Mouse (Mus musculus): Measurements from ENCODE around the gene Rgs4. TPM values are rescaled to one million over a fixed set of nuclear protein-coding genes. Genes with fewer than 3 reads are reported as not detected.

The Rgs4 gene
- total and polyA plus RNA-seq, 3 experiments = 7.3 to 16.1 (median 12.4) TPM

DNA sequence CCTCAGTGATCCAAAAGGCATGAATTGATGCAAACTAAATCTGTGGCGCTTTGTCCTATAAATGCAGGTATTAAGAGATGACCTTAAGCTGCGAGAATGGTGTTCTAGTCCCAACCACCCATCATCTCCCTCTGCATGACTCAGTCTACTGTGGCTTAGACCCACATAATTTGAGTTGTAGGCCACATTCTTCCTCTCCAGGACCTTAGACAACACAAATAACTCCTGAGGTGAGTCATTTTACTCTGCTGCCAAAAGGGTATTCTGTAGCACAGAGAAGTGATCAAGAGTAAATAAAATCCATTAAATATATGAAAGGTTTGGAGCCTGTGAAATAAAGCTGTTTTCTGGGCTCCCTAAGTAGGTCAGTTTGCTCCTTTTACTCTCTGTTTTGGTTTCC lies 48.3 kb downstream of the Rgs4 start:
- no peaks in the 10 kb centered on the region for H3K27me3 ChIP-seq (ENCODE audit: control insufficient read depth, insufficient read depth, low read length)
- intact Hi-C loops (cut with DNase I) = no loop called here
- H3K79me2 ChIP-seq (replicated peaks; ENCODE audit: control insufficient read depth, insufficient read depth, low read length) = no peaks in the 10 kb centered on the region
- H3K27ac ChIP-seq = no peak overlapping the region; the same call in 1 of the 2 replicates
- no peak overlapping the region for H3K4me3 ChIP-seq
- no peak overlapping the region for H3K9ac ChIP-seq (ENCODE audit: low read depth, low read length)
- TF ChIP-seq EP300 (IDR thresholded peaks at IDR 0.05; ENCODE audit: insufficient read depth, low read depth, low read length) = no peak
- no peak for TF ChIP-seq CTCF (IDR thresholded peaks at IDR 0.05)
- no peak for TF ChIP-seq POLR2A (IDR thresholded peaks at IDR 0.05; ENCODE audit: insufficient read depth, low read depth, low read length)
- no peaks in the 10 kb centered on the region for H3K4me1 ChIP-seq (ENCODE audit: control insufficient read depth, insufficient read depth, low read length)
- 81% methylated on average over 2 of the region's 2 CpGs for WGBS
- DNase-seq = no peak
- no peaks in the 10 kb centered on the region for H3K36me3 ChIP-seq (ENCODE audit: control insufficient read depth, insufficient read depth, low read length)

- no peaks in the 10 kb centered on the region for H3K79me2 ChIP-seq (replicated peaks; ENCODE audit: control insufficient read depth, insufficient read depth, low read length)
- H3K4me3 ChIP-seq = no peak overlapping the region
- H3K27ac ChIP-seq = no peak overlapping the region
- DNase-seq = no peak
- H3K9ac ChIP-seq (ENCODE audit: low read depth, low read length) = no peak overlapping the region
- no peaks in the 10 kb centered on the region for H3K27me3 ChIP-seq (ENCODE audit: control insufficient read depth, insufficient read depth, low read length)
- H3K4me1 ChIP-seq (ENCODE audit: control insufficient read depth, insufficient read depth, low read length) = no peaks in the 10 kb centered on the region
- TF ChIP-seq EP300 (IDR thresholded peaks at IDR 0.05; ENCODE audit: insufficient read depth, low read depth, low read length) = no peak
- no peak for TF ChIP-seq POLR2A (IDR thresholded peaks at IDR 0.05; ENCODE audit: insufficient read depth, low read depth, low read length)
- intact Hi-C loops (cut with DNase I) = no loop called here
- no peaks in the 10 kb centered on the region for H3K36me3 ChIP-seq (ENCODE audit: control insufficient read depth, insufficient read depth, low read length)
- WGBS = 64% methylated on average over 4 of the region's 4 CpGs
Observed at GRCm38 (mm10) chr1:169697236-169697635, 50.2 kb downstream of the Rgs4 start.

DNA sequence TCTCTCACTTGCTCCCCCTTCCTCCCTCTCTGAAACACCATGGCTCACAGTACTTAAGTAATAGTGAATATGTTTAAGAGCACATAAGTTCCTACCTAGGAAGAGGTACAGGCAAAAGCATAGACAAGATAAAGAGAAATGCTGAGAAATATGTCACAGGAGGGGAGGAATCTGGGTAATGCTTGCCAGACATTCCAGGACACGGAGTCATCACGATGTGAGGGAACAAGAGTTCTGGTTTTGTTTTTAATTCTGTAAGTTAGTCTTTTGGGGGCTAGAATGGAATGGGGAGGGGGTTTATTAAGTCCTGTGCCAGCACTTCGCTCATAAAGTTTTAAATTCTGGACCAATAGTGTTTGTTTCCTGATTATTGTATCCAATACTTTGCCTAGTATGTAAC lies 52.1 kb downstream of the Rgs4 start:
- intact Hi-C loops (cut with DNase I) = no loop called here
- DNase-seq = no peak
- no peaks in the 10 kb centered on the region for H3K79me2 ChIP-seq (replicated peaks; ENCODE audit: control insufficient read depth, insufficient read depth, low read length)
- H3K4me3 ChIP-seq = no peak overlapping the region
- no peaks in the 10 kb centered on the region for H3K4me1 ChIP-seq (ENCODE audit: control insufficient read depth, insufficient read depth, low read length)
- TF ChIP-seq POLR2A (IDR thresholded peaks at IDR 0.05; ENCODE audit: insufficient read depth, low read depth, low read length) = no peak
- TF ChIP-seq EP300 (IDR thresholded peaks at IDR 0.05; ENCODE audit: insufficient read depth, low read depth, low read length) = no peak
- TF ChIP-seq CTCF (IDR thresholded peaks at IDR 0.05) = no peak
- no peaks in the 10 kb centered on the region for H3K36me3 ChIP-seq (ENCODE audit: control insufficient read depth, insufficient read depth, low read length)
- no peak overlapping the region for H3K27ac ChIP-seq
- no peaks in the 10 kb centered on the region for H3K27me3 ChIP-seq (ENCODE audit: control insufficient read depth, insufficient read depth, low read length)
- 72% methylated on average over 3 of the region's 3 CpGs for WGBS
- no peak overlapping the region for H3K9ac ChIP-seq (ENCODE audit: low read depth, low read length)

DNA sequence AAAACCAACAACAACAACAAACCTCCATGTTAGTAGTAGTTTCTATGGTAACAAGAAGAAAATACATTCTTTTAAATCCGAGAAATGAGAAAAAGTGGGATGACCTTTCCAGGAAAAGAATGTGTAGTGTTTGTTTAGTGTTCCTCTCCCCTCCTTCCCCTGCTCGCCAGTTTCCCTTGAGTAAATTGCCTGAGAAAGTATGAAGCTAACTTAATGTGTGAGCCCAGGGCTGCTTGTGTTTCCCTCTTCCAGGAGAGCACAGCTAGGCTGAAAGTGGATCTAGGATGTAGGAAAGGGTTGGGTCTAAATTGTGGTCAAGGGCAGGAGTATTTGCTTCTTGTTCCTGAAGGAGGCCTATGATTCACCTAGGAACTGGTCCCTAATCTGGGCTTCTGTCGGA lies 53.9 kb downstream of the Rgs4 start:
- TF ChIP-seq EP300 (IDR thresholded peaks at IDR 0.05; ENCODE audit: insufficient read depth, low read depth, low read length) = no peak
- TF ChIP-seq POLR2A (IDR thresholded peaks at IDR 0.05; ENCODE audit: insufficient read depth, low read depth, low read length) = no peak
- no peak for TF ChIP-seq CTCF (IDR thresholded peaks at IDR 0.05)
- H3K36me3 ChIP-seq (ENCODE audit: control insufficient read depth, insufficient read depth, low read length) = no peaks in the 10 kb centered on the region
- H3K79me2 ChIP-seq (replicated peaks; ENCODE audit: control insufficient read depth, insufficient read depth, low read length) = no peaks in the 10 kb centered on the region
- H3K27me3 ChIP-seq (ENCODE audit: control insufficient read depth, insufficient read depth, low read length) = no peaks in the 10 kb centered on the region
- intact Hi-C loops (cut with DNase I) = no loop called here
- WGBS = 63% methylated on average over 3 of the region's 3 CpGs
- H3K27ac ChIP-seq = no peak overlapping the region
- no peak for DNase-seq
- H3K9ac ChIP-seq (ENCODE audit: low read depth, low read length) = no peak overlapping the region
- H3K4me1 ChIP-seq (ENCODE audit: control insufficient read depth, insufficient read depth, low read length) = no peaks in the 10 kb centered on the region
- H3K4me3 ChIP-seq = no peak overlapping the region

DNA sequence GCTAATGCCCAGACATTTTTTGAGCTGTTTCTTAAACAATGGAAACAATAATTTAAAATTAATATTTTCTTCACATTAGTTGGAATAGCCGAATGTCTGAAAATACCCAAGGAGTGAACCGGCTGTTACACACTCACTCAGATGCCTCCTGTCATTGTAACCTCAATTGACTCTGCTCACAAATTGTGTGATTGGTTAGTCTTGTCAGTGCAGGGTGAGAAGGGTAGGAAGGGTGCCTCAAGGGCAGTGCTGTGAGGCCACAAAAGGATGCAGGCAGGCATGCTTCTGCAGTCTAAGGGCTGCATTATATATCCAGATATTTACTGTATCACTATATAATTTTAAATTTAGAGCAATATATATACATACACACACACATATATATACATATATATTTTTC lies 54.4 kb downstream of the Rgs4 start:
- WGBS = 75% methylated on average over 2 of the region's 2 CpGs
- no peak for TF ChIP-seq POLR2A (IDR thresholded peaks at IDR 0.05; ENCODE audit: insufficient read depth, low read depth, low read length)
- no peak for TF ChIP-seq CTCF (IDR thresholded peaks at IDR 0.05)
- TF ChIP-seq EP300 (IDR thresholded peaks at IDR 0.05; ENCODE audit: insufficient read depth, low read depth, low read length) = no peak
- no peaks in the 10 kb centered on the region for H3K4me1 ChIP-seq (ENCODE audit: control insufficient read depth, insufficient read depth, low read length)

More for the DNA sequence above, 54.4 kb downstream of the Rgs4 start:
- H3K4me3 ChIP-seq = no peak overlapping the region
- no peaks in the 10 kb centered on the region for H3K36me3 ChIP-seq (ENCODE audit: control insufficient read depth, insufficient read depth, low read length)
- no peaks in the 10 kb centered on the region for H3K27me3 ChIP-seq (ENCODE audit: control insufficient read depth, insufficient read depth, low read length)
- H3K79me2 ChIP-seq (replicated peaks; ENCODE audit: control insufficient read depth, insufficient read depth, low read length) = no peaks in the 10 kb centered on the region
- intact Hi-C loops (cut with DNase I) = no loop called here
- no peak overlapping the region for H3K9ac ChIP-seq (ENCODE audit: low read depth, low read length)
- no peak overlapping the region for H3K27ac ChIP-seq
- DNase-seq = no peak

Other genes starting within 250 kb of the Rgs4 start
- gene Nuf2, start 216.2 kb downstream of the Rgs4 start, total RNA-seq (2021) = under 1 TPM; 0.13 to 0.25 TPM
- 0.12 and 0.18 TPM in 2 replicates for gene Nuf2, start 216.2 kb downstream of the Rgs4 start, polyA plus RNA-seq (2012; rRNA removed)
- gene Rgs5, start 92.1 kb downstream of the Rgs4 start, total RNA-seq (2021) = 100 to 1,000 TPM; 286 to 305 TPM
- 123 and 217 TPM in 2 replicates for gene Rgs5, start 92.1 kb downstream of the Rgs4 start, polyA plus RNA-seq (2012; rRNA removed)
- under 1 TPM in 1 of 2 experiments, not detected in 1; 0.29 TPM for gene Ccdc190, start 181.0 kb upstream of the Rgs4 start, total RNA-seq (2021)
- gene Ccdc190, start 181.0 kb upstream of the Rgs4 start, polyA plus RNA-seq (2012; rRNA removed) = 0.16 TPM in 1 of 2 replicates, not detected in the other
- 10 to 100 TPM; 14.2 to 14.4 TPM for gene Hsd17b7, start 221.6 kb upstream of the Rgs4 start, total RNA-seq (2021)
- gene Hsd17b7, start 221.6 kb upstream of the Rgs4 start, polyA plus RNA-seq (2012; rRNA removed) = 13.1 and 13.2 TPM in 2 replicates

Measured in heart, adult 2 months (tissue).